Mouse (Mus musculus): ENCODE data around the gene Zp1. TPM values are rescaled to one million over a fixed set of nuclear protein-coding genes. Genes with fewer than 3 reads are reported as not detected.

Gene Zp1
- polyA plus RNA-seq, 1 experiment from 2014 or later: not detected

- 81% methylated on average over 3 of the region's 3 CpGs for WGBS
- H3K27me3 ChIP-seq: no peaks in the 10 kb centered on the region; the same call in 1 of the 2 replicates
- peaks cover 37% of the 10 kb centered on the region for H3K4me1 ChIP-seq
- no peaks in the 10 kb centered on the region for H3K9me3 ChIP-seq
- peaks cover 42% of the 10 kb centered on the region for H3K36me3 ChIP-seq
- no peak overlapping the region for H3K4me3 ChIP-seq
- no peak for ATAC-seq (ENCODE audit: low FRiP score, low read depth)
- no peak overlapping the region for H3K4me2 ChIP-seq (replicated peaks)
- H3K27ac ChIP-seq: no peak overlapping the region
- no peak overlapping the region for H3K9ac ChIP-seq
Measured at GRCm38 (mm10) chr19:10943955-10944354, 23.5 kb upstream of the Zp1 start.

- WGBS: 2% methylated on average over 40 of the region's 40 CpGs
- H3K4me2 ChIP-seq (replicated peaks): peak overlapping the region; percentile 89
- peak overlapping the region; percentile 46 for H3K4me3 ChIP-seq
- peaks cover 38% of the 10 kb centered on the region for H3K36me3 ChIP-seq
- no peak overlapping the region for H3K27ac ChIP-seq
- peak overlapping the region; percentile 71 for H3K9ac ChIP-seq
- no peaks in the 10 kb centered on the region; the same call in 1 of the 2 replicates for H3K9me3 ChIP-seq
- H3K4me1 ChIP-seq: peaks cover 12% of the 10 kb centered on the region
- peaks cover 3% of the 10 kb centered on the region; the same call in 1 of the 2 replicates for H3K27me3 ChIP-seq
- peak; percentile 57; the same call in 1 of the 2 replicates for ATAC-seq (ENCODE audit: low FRiP score, low read depth)
Measured at GRCm38 (mm10) chr19:10940801-10941457, 20.5 kb upstream of the Zp1 start.

GRCm38 (mm10) chr19:10940097-10940800, 19.8 kb upstream of the Zp1 start:
- WGBS: 20% methylated on average over 37 of the region's 37 CpGs
- Histone ChIP-seq H3K9me3 (no peaks in the 10 kb centered on the region; the same call in 1 of the 2 replicates), H3K4me1 (peaks cover 12% of the 10 kb centered on the region)

GRCm38 (mm10) chr19:10938771-10939170, 18.3 kb upstream of the Zp1 start:
- H3K9me3 ChIP-seq: no peaks in the 10 kb centered on the region; the same call in 1 of the 2 replicates
- ATAC-seq (ENCODE audit: low FRiP score, low read depth): no peak
- no peak overlapping the region for H3K4me3 ChIP-seq
- H3K9ac ChIP-seq: no peak overlapping the region
- peaks cover 12% of the 10 kb centered on the region for H3K4me1 ChIP-seq
- no peak overlapping the region for H3K4me2 ChIP-seq (replicated peaks)
- H3K27me3 ChIP-seq: peaks cover 3% of the 10 kb centered on the region; the same call in 1 of the 2 replicates
- WGBS: 56% methylated on average over 3 of the region's 3 CpGs
- H3K36me3 ChIP-seq: peaks cover 20% of the 10 kb centered on the region
- H3K27ac ChIP-seq: no peak overlapping the region

More at GRCm38 (mm10) chr19:10940097-10940800, 19.8 kb upstream of the Zp1 start:
- peak; percentile 88 for ATAC-seq (ENCODE audit: low FRiP score, low read depth)
- H3K4me3 ChIP-seq: peak overlapping the region; percentile 46
- H3K36me3 ChIP-seq: peaks cover 35% of the 10 kb centered on the region
- H3K9ac ChIP-seq: peak overlapping the region; percentile 71
- H3K27ac ChIP-seq: no peak overlapping the region
- peak overlapping the region; percentile 89 for H3K4me2 ChIP-seq (replicated peaks)
- peaks cover 3% of the 10 kb centered on the region; the same call in 1 of the 2 replicates for H3K27me3 ChIP-seq

GRCm38 (mm10) chr19:10937110-10937563, 16.7 kb upstream of the Zp1 start, which contains the start of gene Ptgdr2:
Gene Ptgdr2, plus strand, starts transcription at chr19:10937160.
- no peak for ATAC-seq (ENCODE audit: low FRiP score, low read depth)

GRCm38 (mm10) chr19:10936077-10936476, 15.6 kb upstream of the Zp1 start:
- no peak overlapping the region for H3K9ac ChIP-seq
- peaks cover 10% of the 10 kb centered on the region for H3K4me1 ChIP-seq
- no peak overlapping the region for H3K4me2 ChIP-seq (replicated peaks)
- H3K9me3 ChIP-seq: no peaks in the 10 kb centered on the region; the same call in 1 of the 2 replicates
- 82% methylated on average over 5 of the region's 5 CpGs for WGBS
- ATAC-seq (ENCODE audit: low FRiP score, low read depth): no peak
- no peak overlapping the region for H3K27ac ChIP-seq
- H3K27me3 ChIP-seq: peaks cover 3% of the 10 kb centered on the region; the same call in 1 of the 2 replicates
- no peak overlapping the region for H3K4me3 ChIP-seq
- H3K36me3 ChIP-seq: no peaks in the 10 kb centered on the region

More at GRCm38 (mm10) chr19:10937110-10937563, 16.7 kb upstream of the Zp1 start, which contains the start of gene Ptgdr2:
- WGBS: 51% methylated on average over 5 of the region's 5 CpGs
- H3K36me3 ChIP-seq: peaks cover 4% of the 10 kb centered on the region
- no peak within 1 kb of the TSS for H3K27ac ChIP-seq
- peaks cover 3% of the 10 kb centered on the region; the same call in 1 of the 2 replicates for H3K27me3 ChIP-seq
- no peaks in the 10 kb centered on the region; the same call in 1 of the 2 replicates for H3K9me3 ChIP-seq
- H3K9ac ChIP-seq: no peak within 1 kb of the TSS
- peaks cover 12% of the 10 kb centered on the region for H3K4me1 ChIP-seq
- H3K4me3 ChIP-seq: no peak within 1 kb of the TSS
- no peak within 1 kb of the TSS for H3K4me2 ChIP-seq (replicated peaks)

- Histone ChIP-seq H3K4me2 (replicated peaks) (no peak overlapping the region), H3K27me3 (peaks cover 3% of the 10 kb centered on the region; the same call in 1 of the 2 replicates), H3K36me3 (no peaks in the 10 kb centered on the region), H3K27ac (no peak overlapping the region), H3K4me3 (no peak overlapping the region), H3K4me1 (peaks cover under 1% of the 10 kb centered on the region; the same call in 1 of the 2 replicates), H3K9ac (no peak overlapping the region), H3K9me3 (no peaks in the 10 kb centered on the region; the same call in 1 of the 2 replicates)
- WGBS: 57% methylated on average over 5 of the region's 5 CpGs
- no peak for ATAC-seq (ENCODE audit: low FRiP score, low read depth)
Measured at GRCm38 (mm10) chr19:10935029-10935428, 14.6 kb upstream of the Zp1 start.

- WGBS: 97% methylated on average over 2 of the region's 2 CpGs
- no peak overlapping the region for H3K4me2 ChIP-seq (replicated peaks)
- no peak overlapping the region for H3K27ac ChIP-seq
- ATAC-seq (ENCODE audit: low FRiP score, low read depth): no peak
- no peaks in the 10 kb centered on the region for H3K36me3 ChIP-seq
- H3K4me3 ChIP-seq: no peak overlapping the region
- H3K4me1 ChIP-seq: peaks cover 13% of the 10 kb centered on the region
- H3K9me3 ChIP-seq: no peaks in the 10 kb centered on the region; the same call in 1 of the 2 replicates
- H3K27me3 ChIP-seq: no peaks in the 10 kb centered on the region
- H3K9ac ChIP-seq: no peak overlapping the region
Measured at GRCm38 (mm10) chr19:10930641-10931040, 10.2 kb upstream of the Zp1 start.

- H3K4me3 ChIP-seq: no peak overlapping the region
- H3K4me2 ChIP-seq (replicated peaks): no peak overlapping the region
- H3K4me1 ChIP-seq: peaks cover 15% of the 10 kb centered on the region
- peak overlapping the region; percentile 48 for H3K27ac ChIP-seq
- no peak overlapping the region for H3K9ac ChIP-seq
- H3K36me3 ChIP-seq: no peaks in the 10 kb centered on the region
- WGBS: 43% methylated on average over 4 of the region's 4 CpGs
- no peak; the same call in 1 of the 2 replicates for ATAC-seq (ENCODE audit: low FRiP score, low read depth)
- H3K9me3 ChIP-seq: no peaks in the 10 kb centered on the region
- no peaks in the 10 kb centered on the region for H3K27me3 ChIP-seq
Measured at GRCm38 (mm10) chr19:10926666-10927065, 6.2 kb upstream of the Zp1 start.

- H3K36me3 ChIP-seq: no peaks in the 10 kb centered on the region
- no peaks in the 10 kb centered on the region for H3K9me3 ChIP-seq
- peak; percentile 33; the same call in 1 of the 2 replicates for ATAC-seq (ENCODE audit: low FRiP score, low read depth)
- H3K4me2 ChIP-seq (replicated peaks): no peak overlapping the region
- H3K4me1 ChIP-seq: peaks cover 15% of the 10 kb centered on the region
- 22% methylated on average over 6 of the region's 6 CpGs for WGBS
- H3K27me3 ChIP-seq: no peaks in the 10 kb centered on the region
- H3K4me3 ChIP-seq: no peak overlapping the region
- H3K27ac ChIP-seq: peak overlapping the region; percentile 48; the same call in 1 of the 2 replicates
- no peak overlapping the region for H3K9ac ChIP-seq
Measured at GRCm38 (mm10) chr19:10926123-10926621, 5.7 kb upstream of the Zp1 start.

- Histone ChIP-seq H3K9ac (no peak overlapping the region), H3K4me3 (no peak overlapping the region), H3K4me1 (peaks cover 15% of the 10 kb centered on the region), H3K36me3 (no peaks in the 10 kb centered on the region), H3K27ac (no peak overlapping the region), H3K27me3 (no peaks in the 10 kb centered on the region), H3K9me3 (no peaks in the 10 kb centered on the region), H3K4me2 (replicated peaks) (no peak overlapping the region)
- no peak for ATAC-seq (ENCODE audit: low FRiP score, low read depth)
- 42% methylated on average over 4 of the region's 4 CpGs for WGBS
Measured at GRCm38 (mm10) chr19:10924220-10924619, 3.8 kb upstream of the Zp1 start.

GRCm38 (mm10) chr19:10921058-10921457, 626 bp upstream of the Zp1 start:
- 78% methylated on average over 3 of the region's 3 CpGs for WGBS
- ATAC-seq (ENCODE audit: low FRiP score, low read depth): no peak
- Histone ChIP-seq H3K4me3 (no peak overlapping the region), H3K4me1 (peaks cover 5% of the 10 kb centered on the region), H3K36me3 (no peaks in the 10 kb centered on the region), H3K27ac (no peak overlapping the region), H3K9me3 (no peaks in the 10 kb centered on the region), H3K9ac (no peak overlapping the region), H3K27me3 (no peaks in the 10 kb centered on the region), H3K4me2 (replicated peaks) (no peak overlapping the region)
